Mouse (Mus musculus): ENCODE measurements around the gene Fam208b.
"Not testable (repeated sequence)": the region's sequence is repeated elsewhere in the genome, so short reads cannot be mapped to it uniquely, and the experiment has no call there.

DNA sequence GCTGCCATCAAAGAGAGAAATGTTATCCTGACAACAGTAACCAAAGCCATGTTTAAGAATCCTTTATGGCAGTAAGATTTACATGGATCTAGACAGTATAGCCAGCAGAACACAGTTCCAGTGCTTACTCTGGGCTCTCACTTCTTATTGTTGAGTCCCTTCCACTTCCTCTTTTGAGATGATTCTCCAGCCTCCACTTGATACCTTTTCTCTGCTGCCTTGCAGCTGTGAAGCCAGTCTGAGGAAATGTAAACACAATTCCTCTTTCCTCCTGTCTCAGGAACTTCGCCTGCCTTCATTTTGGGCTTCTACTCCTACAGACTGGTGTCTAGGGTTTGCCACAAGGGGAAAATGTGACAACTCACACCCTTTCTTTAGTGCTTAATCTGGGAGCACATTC, 90.9 kb downstream of the Fam208b start:
- TF ChIP-seq CTCF (IDR thresholded peaks at IDR 0.05; ENCODE audit: low read depth, low read length); POLR2A (IDR thresholded peaks at IDR 0.05; ENCODE audit: borderline replicate concordance, low read depth, low read length): not testable (repeated sequence)

Data from bone marrow macrophage, adult 2 months (primary cell).